Mouse (Mus musculus): ENCODE results near the gene Ptrh2. TPM values are rescaled to one million over a fixed set of nuclear protein-coding genes. Genes with fewer than 3 reads are reported as not detected.

Gene Ptrh2
- polyA plus RNA-seq, 1 experiment from 2014 or later: 19.4 TPM

- no peak for DNase-seq (ENCODE audit: low spot score)
- H3K36me3 ChIP-seq (ENCODE audit: control insufficient read depth, insufficient read depth, low read length): peaks cover 12% of the 10 kb centered on the region; the same call in 1 of the 2 replicates
- TF ChIP-seq EP300 (optimal IDR thresholded peaks at IDR 0.05) (no peak), CTCF (IDR thresholded peaks at IDR 0.05; ENCODE audit: low read depth) (no peak)
Observed at GRCm38 (mm10) chr11:86690383-86690782, 6.6 kb downstream of the Ptrh2 start.

GRCm38 (mm10) chr11:86691482-86691881 is 7.7 kb downstream of the Ptrh2 start:
- Histone ChIP-seq H3K4me2 (replicated peaks; ENCODE audit: low read depth) (no peak overlapping the region), H3K9ac (ENCODE audit: low read length) (no peak overlapping the region), H3K9me3 (ENCODE audit: control insufficient read depth, low read length) (no peaks in the 10 kb centered on the region), H3K4me1 (replicated peaks; ENCODE audit: control insufficient read depth, insufficient read depth) (no peaks in the 10 kb centered on the region), H3K27ac (replicated peaks) (no peak overlapping the region), H3K27me3 (ENCODE audit: control insufficient read depth, insufficient read depth, low read length) (no peaks in the 10 kb centered on the region), H3K4me3 (ENCODE audit: low read depth, low read length) (no peak overlapping the region), H3K36me3 (ENCODE audit: control insufficient read depth, insufficient read depth, low read length) (peaks cover 15% of the 10 kb centered on the region; the same call in 1 of the 2 replicates)
- DNase-seq (ENCODE audit: low spot score) (no peak), ATAC-seq (ENCODE audit: low FRiP score, low TSS enrichment) (no peak)
- WGBS: 82% methylated on average over 3 of the region's 3 CpGs
- TF ChIP-seq EP300 (optimal IDR thresholded peaks at IDR 0.05): no peak
- TF ChIP-seq CTCF (IDR thresholded peaks at IDR 0.05; ENCODE audit: low read depth): no peak

More at GRCm38 (mm10) chr11:86690383-86690782, 6.6 kb downstream of the Ptrh2 start:
- Histone ChIP-seq H3K4me1 (replicated peaks; ENCODE audit: control insufficient read depth, insufficient read depth) (no peaks in the 10 kb centered on the region), H3K4me2 (replicated peaks; ENCODE audit: low read depth) (no peak overlapping the region), H3K9ac (ENCODE audit: low read length) (no peak overlapping the region), H3K27ac (replicated peaks) (no peak overlapping the region), H3K9me3 (ENCODE audit: control insufficient read depth, low read length) (no peaks in the 10 kb centered on the region), H3K4me3 (ENCODE audit: low read depth, low read length) (no peak overlapping the region), H3K27me3 (ENCODE audit: control insufficient read depth, insufficient read depth, low read length) (no peaks in the 10 kb centered on the region)
- 79% methylated on average over 3 of the region's 3 CpGs for WGBS
- no peak for ATAC-seq (ENCODE audit: low FRiP score, low TSS enrichment)

- H3K4me2 ChIP-seq (replicated peaks; ENCODE audit: low read depth): no peak overlapping the region
- TF ChIP-seq EP300 (optimal IDR thresholded peaks at IDR 0.05) (no peak), CTCF (IDR thresholded peaks at IDR 0.05; ENCODE audit: low read depth) (no peak)
- no peak overlapping the region for H3K9ac ChIP-seq (ENCODE audit: low read length)
- no peaks in the 10 kb centered on the region for H3K4me1 ChIP-seq (replicated peaks; ENCODE audit: control insufficient read depth, insufficient read depth)
- no peaks in the 10 kb centered on the region for H3K27me3 ChIP-seq (ENCODE audit: control insufficient read depth, insufficient read depth, low read length)
- no peak overlapping the region for H3K27ac ChIP-seq (replicated peaks)
- ATAC-seq (ENCODE audit: low FRiP score, low TSS enrichment) (no peak), DNase-seq (ENCODE audit: low spot score) (no peak)
- no peak overlapping the region for H3K4me3 ChIP-seq (ENCODE audit: low read depth, low read length)
- peaks cover 15% of the 10 kb centered on the region; the same call in 1 of the 2 replicates for H3K36me3 ChIP-seq (ENCODE audit: control insufficient read depth, insufficient read depth, low read length)
- H3K9me3 ChIP-seq (ENCODE audit: control insufficient read depth, low read length): no peaks in the 10 kb centered on the region
- 74% methylated on average over 2 of the region's 2 CpGs for WGBS
Observed at GRCm38 (mm10) chr11:86691956-86692355, 8.2 kb downstream of the Ptrh2 start.

GRCm38 (mm10) chr11:86692546-86692945 is 8.8 kb downstream of the Ptrh2 start:
- TF ChIP-seq EP300 (optimal IDR thresholded peaks at IDR 0.05): no peak
- TF ChIP-seq CTCF (IDR thresholded peaks at IDR 0.05; ENCODE audit: low read depth): no peak
- ATAC-seq (ENCODE audit: low FRiP score, low TSS enrichment): no peak
- no peak overlapping the region for H3K4me2 ChIP-seq (replicated peaks; ENCODE audit: low read depth)
- H3K9ac ChIP-seq (ENCODE audit: low read length): no peak overlapping the region
- H3K27me3 ChIP-seq (ENCODE audit: control insufficient read depth, insufficient read depth, low read length): no peaks in the 10 kb centered on the region
- peaks cover 18% of the 10 kb centered on the region; the same call in 1 of the 2 replicates for H3K36me3 ChIP-seq (ENCODE audit: control insufficient read depth, insufficient read depth, low read length)
- H3K4me3 ChIP-seq (ENCODE audit: low read depth, low read length): no peak overlapping the region
- DNase-seq (ENCODE audit: low spot score): no peak
- H3K27ac ChIP-seq (replicated peaks): no peak overlapping the region
- WGBS: 81% methylated on average over 2 of the region's 2 CpGs
- H3K9me3 ChIP-seq (ENCODE audit: control insufficient read depth, low read length): no peaks in the 10 kb centered on the region
- no peaks in the 10 kb centered on the region for H3K4me1 ChIP-seq (replicated peaks; ENCODE audit: control insufficient read depth, insufficient read depth)

- H3K36me3 ChIP-seq (ENCODE audit: control insufficient read depth, insufficient read depth, low read length): peaks cover 30% of the 10 kb centered on the region; the same call in 1 of the 2 replicates
- WGBS: 77% methylated on average over 4 of the region's 4 CpGs
- no peak overlapping the region for H3K4me3 ChIP-seq (ENCODE audit: low read depth, low read length)
- H3K27ac ChIP-seq (replicated peaks): no peak overlapping the region
- no peaks in the 10 kb centered on the region for H3K4me1 ChIP-seq (replicated peaks; ENCODE audit: control insufficient read depth, insufficient read depth)
- ATAC-seq (ENCODE audit: low FRiP score, low TSS enrichment): no peak
- no peaks in the 10 kb centered on the region for H3K9me3 ChIP-seq (ENCODE audit: control insufficient read depth, low read length)
- TF ChIP-seq CTCF (IDR thresholded peaks at IDR 0.05; ENCODE audit: low read depth) (no peak), EP300 (optimal IDR thresholded peaks at IDR 0.05) (no peak)
- DNase-seq (ENCODE audit: low spot score): no peak
- no peaks in the 10 kb centered on the region for H3K27me3 ChIP-seq (ENCODE audit: control insufficient read depth, insufficient read depth, low read length)
- no peak overlapping the region for H3K9ac ChIP-seq (ENCODE audit: low read length)
- H3K4me2 ChIP-seq (replicated peaks; ENCODE audit: low read depth): no peak overlapping the region
Observed at GRCm38 (mm10) chr11:86695461-86695860, 11.7 kb downstream of the Ptrh2 start.

- Histone ChIP-seq H3K27me3 (ENCODE audit: control insufficient read depth, insufficient read depth, low read length) (no peaks in the 10 kb centered on the region), H3K9ac (ENCODE audit: low read length) (no peak overlapping the region), H3K9me3 (ENCODE audit: control insufficient read depth, low read length) (no peaks in the 10 kb centered on the region), H3K4me3 (ENCODE audit: low read depth, low read length) (no peak overlapping the region), H3K27ac (replicated peaks) (no peak overlapping the region), H3K36me3 (ENCODE audit: control insufficient read depth, insufficient read depth, low read length) (peaks cover 46% of the 10 kb centered on the region), H3K4me1 (replicated peaks; ENCODE audit: control insufficient read depth, insufficient read depth) (no peaks in the 10 kb centered on the region), H3K4me2 (replicated peaks; ENCODE audit: low read depth) (no peak overlapping the region)
- ATAC-seq (ENCODE audit: low FRiP score, low TSS enrichment): no peak
- DNase-seq (ENCODE audit: low spot score): no peak
- 93% methylated on average over 4 of the region's 4 CpGs for WGBS
- TF ChIP-seq CTCF (IDR thresholded peaks at IDR 0.05; ENCODE audit: low read depth) (no peak), EP300 (optimal IDR thresholded peaks at IDR 0.05) (no peak)
Observed at GRCm38 (mm10) chr11:86701151-86701550, 17.4 kb downstream of the Ptrh2 start.

All from stomach, postnatal 0 days (tissue).